Mouse (Mus musculus): ENCODE measurements around the gene Bap1.

Gene Bap1

DNA sequence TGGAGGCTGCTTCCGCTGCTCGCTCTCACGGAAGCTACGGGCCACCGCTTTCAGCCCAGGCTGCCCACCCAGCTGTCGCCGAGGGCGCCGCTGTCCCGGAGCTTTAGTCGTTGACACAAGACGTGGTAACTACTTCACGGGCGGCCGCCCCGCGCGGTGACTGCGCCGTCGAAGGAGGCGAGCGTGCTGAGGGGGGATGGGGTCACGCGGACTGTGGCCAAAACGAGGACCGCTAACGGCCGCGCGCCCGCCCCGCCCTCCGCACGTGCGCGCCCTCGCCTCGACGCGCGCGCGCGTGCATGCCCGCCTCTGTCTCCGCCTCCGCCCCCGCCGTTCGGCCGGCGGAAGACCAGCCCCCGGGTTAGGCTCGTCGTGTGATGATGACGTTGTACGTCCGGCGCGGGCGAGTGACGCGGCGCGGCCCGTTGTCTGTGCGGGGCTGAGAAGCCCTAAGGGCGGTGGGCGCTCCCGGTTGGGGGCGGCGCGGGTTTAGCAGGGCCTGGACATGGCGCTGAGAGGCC is at the start of gene Bap1, which contains the start of gene Phf7:
Gene Bap1 (plus strand): TSS at position 367 of the 521 bp plus-strand sequence.
Gene Phf7 (minus strand): TSS at position 234 of the 521 bp plus-strand sequence.
- peak; percentile 97 for DNase-seq

DNA sequence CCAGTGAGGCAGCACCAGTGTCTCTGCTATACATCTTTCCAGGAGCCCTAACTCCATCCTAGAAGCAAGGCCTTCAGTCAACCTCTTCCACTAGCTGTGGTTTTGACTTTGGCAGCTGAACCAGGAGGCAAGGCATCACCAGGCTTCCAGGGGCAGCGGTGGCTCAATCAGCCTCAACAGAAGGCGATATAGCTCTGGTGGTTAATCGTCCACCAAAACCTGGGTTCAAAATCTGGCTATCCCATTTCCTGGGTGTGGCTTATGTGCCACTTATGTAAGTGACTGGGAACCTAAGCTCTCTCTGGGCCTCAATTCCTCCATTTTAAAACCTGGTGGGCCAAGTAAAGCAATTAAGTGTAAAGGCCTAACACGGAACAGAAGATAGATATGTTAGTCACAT is 46.4 kb upstream of the Bap1 start:
- DNase-seq = no peak

DNA sequence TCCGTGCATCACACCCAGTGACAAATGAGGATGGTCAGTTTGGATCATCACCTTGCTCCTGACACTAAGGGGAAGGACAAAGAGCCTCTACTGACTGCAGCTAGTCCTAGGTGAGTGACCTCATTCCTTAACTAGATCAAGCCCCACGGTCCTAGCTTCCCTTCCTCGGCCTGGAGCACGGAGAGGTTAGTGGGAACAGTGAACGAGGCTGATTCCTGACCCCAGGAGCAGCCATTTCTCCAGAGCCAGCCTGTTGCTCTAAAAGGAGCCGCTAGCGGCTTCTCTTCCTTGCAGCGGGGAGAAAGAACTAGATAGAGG is 46.0 kb upstream of the Bap1 start:
- no peak for DNase-seq

DNA sequence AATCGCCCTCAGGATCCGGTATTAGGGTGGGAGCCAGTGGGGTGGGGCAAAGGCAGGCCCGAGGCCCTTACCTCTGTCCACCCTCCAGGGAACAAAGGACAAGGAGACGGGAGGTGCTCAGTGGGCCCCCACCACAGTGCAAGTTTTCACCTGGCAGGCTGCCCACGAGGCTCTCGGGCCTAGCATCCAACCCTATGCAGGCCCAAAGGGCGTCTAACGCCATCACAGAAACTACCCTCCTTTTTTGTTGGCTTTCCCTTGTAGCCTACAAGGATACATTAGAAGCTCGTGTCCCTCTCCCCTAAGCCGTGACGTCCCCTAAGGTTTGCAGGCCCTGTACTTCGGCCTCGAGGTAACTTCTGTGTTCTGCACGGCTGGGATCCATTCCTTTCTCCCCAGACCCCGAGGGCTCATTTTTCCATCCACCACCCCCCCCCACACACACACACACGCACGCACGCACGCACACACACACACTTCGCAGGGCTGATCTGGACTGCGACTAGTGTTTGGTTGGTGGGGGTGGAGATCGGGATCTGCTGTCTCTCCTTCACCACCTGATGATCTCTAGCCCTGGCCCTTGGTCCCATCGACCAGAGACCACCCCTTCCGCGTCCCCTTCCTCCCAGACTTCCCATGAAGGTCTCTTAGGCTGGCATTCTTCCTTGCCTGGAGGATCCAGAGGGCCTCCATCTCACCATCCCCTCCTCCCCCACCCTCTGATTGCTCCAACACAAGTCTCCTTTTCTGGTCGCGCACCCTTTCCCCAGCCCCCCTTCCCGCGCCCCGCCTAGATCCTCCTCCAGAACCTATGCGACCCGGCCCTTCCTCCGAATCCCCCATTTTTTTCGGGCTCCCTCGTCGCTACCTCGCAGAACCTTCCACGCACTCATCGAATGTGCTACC is 45.4 kb upstream of the Bap1 start:
- DNase-seq = peak; percentile 79

DNA sequence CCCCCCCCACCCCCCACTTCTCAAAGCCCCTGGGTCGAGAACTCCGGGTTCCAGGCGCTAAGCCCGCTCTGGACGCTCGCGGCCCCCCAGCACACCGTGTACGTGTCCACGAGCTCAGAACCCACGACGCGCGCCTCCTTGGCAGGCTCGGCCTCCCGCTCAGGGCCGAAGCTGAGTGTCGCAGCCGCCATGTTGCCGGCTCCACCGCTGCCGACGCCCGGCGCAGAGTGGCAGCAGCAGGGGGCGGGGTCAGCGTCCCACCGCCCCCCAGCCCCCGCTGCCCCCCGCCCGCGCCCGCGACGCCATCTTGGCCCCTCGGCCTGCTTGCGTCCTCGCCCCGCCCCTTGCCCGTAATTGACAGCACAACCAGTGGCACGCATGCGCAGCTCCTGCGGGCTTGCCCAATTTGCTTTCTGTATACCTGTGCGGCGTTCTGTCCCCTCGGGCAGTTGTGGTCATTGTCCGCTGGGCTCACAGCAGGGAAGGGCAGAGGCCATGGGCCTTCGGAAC is 44.7 kb upstream of the Bap1 start:
- DNase-seq = peak; percentile 99

DNA sequence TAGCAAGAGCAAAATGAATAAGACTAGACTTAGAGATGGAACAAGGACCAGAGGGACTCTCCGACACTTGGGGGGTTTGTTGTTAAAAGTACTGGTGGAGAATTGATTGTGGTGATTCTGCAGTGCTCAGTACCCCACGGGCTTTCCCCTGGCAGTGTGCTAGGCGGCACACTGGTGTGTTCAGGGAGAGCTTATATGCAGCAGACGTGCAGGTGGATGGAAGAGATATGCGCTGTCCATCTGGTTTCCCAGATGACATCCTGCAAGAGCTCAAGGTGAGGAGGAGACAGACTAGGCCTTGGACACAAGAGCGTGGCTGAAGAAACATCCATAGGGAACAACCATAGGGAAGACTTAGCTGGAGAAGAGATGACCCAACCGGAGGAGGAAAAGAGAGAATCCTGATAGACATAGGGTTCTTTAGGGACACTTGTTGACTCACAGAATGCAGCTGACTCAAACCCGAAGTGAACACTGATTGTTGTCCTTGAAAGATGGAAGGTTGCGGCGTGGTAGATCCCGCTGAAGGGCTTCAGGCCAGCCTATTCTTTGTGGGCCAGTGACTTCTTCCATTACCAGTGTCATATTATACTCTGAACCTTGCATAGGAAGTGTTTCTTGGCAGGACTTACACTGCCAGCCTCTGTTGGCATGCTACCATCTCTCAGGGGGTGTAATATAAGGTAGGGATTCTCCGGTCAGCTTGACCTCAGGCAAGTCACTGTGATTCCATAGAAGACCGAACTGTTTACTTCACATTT is 44.0 kb upstream of the Bap1 start:
- no peak for DNase-seq

DNA sequence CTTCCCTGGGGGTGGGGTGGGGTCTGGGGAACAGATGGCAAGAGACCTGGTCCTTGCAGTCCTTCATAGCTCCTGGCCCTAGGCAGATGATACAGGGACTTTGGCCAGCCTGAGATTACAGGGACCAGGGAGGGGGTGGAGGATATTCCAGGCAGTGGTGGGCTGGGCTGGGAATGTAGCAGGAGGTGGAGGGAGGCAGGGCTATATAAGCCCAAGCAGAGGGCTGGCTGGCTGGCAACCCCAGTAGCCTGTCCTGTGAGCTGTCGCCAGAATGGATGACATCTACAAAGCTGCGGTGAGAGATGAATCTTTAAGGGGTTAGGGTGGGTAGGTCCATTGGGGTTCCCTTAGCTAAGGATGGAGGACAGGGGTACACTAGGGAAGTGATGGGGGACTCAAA is 43.2 kb upstream of the Bap1 start, which contains the start of gene Tnnc1:
Gene Tnnc1 (plus strand): TSS at position 229 of the 400 bp plus-strand sequence.
- DNase-seq = no peak

DNA sequence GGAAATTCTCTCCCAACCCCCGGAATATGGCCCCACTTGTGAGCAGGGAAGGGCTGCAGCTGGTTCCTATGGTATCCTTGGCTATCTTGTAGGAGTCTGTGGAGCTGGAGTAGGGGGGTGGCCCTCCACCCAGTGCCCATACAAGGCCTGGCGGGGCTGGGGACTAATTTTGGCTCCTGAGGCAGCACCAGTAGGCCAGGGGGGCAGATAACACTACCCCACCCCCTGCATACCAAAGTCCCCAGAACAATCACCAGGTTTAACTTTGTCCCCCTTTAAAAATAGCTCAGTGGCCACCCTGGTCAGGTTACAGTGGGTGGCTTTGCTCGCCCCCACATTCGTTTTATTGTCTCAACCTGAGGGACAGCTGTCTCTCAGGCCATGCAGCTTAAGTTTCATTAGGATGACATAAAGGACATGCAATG is 42.1 kb upstream of the Bap1 start:
- no peak for DNase-seq

DNA sequence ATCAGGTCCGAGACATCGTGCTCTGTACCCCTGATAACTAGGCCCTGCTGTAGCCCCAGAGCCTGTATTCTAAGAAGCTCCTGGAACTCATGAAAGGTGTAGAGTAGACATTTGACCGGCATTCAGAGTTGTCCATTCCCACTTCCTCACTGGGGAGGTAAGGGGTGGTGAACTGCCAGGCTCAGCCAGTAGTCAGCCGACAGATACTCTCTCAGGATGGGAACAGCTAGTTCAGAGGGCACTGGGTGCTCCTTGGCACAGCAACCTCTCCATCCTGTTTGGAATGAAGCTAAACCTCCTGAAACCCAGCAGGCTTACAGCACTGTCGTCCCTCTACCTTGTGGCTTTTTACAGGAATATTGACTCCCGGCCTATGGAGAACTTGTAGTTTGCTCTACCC is 39.4 kb upstream of the Bap1 start:
- DNase-seq = no peak

DNA sequence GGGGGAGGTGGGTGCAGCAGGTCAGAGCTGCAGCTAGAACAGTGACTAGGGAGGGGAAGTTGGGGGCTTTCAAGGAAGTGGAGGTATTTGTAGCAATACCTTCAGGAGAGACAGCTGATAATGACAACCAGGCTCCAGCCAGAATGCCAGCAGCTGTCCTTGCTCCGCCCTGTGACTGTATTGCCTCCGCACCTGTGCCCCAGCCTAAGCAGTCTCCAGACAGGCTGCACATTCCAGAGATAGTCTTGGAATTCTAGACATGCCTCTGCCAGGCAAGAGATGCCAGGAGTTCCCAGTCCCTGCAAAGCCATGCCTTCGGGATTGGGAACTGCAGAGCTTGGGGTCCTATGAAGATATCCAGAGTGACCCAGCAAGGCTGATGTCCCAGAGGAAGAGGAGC is 38.8 kb upstream of the Bap1 start:
- DNase-seq = no peak

DNA sequence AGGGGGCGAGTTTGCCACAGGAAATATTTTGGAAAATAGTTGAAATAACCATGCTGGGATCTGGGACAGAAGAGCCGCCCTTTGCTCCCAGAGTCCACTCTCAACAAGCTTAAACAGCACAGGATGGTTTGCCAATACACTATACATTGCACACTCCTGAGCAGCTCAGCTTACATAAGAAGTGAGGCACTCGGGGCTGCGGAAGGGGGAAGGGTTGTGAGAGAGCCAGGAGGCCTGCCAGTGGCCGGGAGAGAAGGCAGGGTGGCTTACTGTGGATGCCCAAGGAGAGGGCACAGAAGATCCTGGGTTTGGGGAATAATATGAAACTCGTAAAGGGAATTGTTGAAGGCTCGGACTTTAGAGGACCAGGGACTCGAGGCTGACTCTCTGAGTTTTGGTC is 37.4 kb upstream of the Bap1 start:
- DNase-seq = no peak

DNA sequence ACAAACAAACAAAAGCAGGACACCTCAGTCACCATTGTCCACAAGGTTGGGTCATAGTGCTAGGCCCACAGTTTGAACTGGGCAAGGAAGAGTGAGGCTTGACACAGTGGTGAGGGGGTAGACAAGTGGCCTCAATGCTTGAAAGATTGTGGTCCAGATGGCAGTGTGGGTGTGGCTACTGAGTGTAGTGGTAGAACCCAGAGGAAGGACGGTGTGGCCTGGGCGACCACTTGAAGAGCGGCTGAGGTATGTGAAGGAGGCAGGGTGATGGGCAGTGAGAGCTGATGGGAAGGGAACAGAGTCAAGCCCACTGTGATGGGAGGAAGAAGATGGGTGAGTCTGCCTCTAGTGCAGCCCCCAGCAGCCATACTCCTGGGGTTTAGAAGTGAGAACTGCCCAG is 36.6 kb upstream of the Bap1 start:
- DNase-seq = no peak

DNA sequence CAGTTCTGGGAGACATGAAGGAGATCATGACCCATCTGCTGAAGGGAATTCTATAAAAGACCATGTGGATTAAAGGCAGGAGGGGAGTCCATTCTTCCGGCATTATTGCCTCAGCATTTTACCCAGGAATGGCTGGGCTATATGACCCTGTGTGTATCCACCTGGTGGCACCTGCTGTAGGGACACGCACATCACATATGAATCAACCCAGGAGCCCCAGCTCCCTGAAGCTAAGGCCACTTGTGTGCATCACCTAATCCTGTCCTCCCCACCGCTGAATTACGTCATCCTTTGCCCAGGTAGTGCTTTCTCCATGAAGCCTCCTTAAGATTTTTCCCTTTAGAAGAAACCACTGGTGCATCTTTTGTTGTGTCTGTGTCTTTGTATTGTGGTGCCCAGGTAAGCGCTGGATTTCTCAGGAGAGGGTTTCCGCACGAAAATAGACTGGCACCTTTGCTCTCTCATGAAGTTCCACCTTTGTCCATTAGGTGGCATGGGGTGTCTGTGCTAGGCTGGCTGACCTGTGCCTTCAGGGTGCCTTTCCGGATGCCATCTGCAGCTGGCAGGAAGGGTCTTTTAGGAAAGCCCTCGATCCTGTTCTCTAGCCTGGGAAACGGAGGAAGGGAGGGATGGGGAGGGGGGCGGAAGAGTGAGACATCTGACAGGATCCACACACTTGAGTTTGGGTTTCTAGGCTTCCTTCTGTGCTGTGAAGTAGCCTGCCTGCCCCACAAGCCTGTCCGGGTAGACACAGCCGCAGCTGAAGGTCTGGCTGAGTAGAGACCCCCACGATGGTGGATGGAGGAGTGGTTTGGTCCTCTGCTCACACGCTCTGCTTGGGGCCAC is 35.9 kb upstream of the Bap1 start:
- peak; percentile 82 for DNase-seq

DNA sequence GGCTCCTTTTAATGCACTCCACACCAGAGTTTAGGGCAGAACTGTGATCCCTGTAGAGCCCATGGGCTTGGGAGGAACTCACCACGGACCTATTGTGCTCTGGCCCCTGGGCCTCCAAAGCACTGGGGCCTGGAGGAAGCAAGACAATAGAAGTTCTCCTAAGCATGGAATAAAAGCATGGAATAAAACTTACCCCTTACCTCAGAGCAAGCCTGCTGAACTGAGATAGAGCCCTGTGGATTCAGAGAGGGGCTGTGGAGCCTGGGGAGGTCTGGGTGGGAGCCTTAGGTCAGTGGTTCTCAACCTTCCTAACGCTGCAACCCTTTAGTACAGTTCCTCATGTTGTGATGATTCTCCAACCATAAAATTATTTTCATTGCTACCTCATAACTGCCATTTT is 34.4 kb upstream of the Bap1 start, which contains the start of gene Nisch:
Gene Nisch (minus strand): TSS at position 101 of the 400 bp plus-strand sequence.
- no peak for DNase-seq

DNA sequence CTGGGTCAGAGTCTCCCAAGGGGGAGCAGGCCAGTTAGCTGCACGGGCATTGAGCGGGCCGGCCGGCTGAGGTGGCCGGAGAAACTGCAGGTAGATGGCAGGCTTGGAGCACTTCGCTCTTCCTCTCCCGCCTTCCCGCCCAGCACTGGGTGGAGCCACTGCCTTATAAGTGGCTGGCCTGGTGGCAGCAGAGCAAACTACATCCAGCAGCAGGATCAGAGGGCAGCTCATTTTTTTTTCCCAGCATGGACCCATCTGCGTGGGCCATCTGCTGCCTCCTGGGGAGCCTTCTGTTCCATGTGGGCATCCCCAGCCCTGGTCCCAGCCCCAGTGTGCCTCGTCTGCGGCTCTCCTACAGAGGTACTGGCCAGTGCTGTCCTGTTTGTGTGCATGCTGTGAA is 33.6 kb upstream of the Bap1 start, which contains the start of gene Sema3g:
Gene Sema3g (plus strand): TSS at position 195 of the 400 bp plus-strand sequence.
- DNase-seq = peak; percentile 87

DNA sequence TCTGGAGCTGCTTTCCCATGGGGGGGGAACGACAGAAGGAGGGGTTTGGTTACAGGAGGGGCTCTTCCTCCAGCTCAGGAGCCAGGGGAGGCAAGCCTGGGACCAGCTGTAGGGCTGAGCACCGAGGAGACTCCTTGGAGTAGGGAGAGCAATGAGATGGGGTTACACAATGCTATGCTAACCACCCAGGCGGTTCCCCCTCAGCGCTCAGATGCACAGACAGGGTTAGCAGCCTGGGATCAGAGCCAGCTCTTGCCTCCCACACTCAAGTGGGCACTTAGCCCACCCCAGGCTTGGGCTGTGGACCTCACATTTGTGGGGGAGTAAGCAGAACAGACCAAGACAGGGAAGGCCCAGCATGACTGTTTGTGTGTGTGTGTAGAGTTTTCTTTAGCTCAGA is 24.3 kb upstream of the Bap1 start:
- DNase-seq = peak; percentile 67

DNA sequence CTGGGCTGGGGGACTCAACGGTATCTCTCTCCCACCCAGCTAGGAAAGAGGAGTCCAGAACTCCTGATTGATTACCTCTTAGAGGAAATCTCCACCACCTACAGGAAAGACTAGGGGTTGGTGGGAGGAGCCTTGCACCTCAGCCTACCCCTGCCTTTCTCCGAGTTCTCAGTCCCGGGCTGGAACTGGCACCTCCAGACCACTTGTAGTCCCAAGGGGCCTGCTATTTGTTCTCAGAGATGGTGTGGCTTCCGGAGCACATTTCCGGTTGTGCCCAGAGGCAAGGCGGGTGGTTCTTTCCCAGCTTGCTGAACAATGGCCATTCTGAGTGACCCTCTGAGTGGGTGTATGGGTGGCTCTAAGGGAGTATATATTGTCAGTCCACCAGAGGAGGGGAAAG is 23.0 kb upstream of the Bap1 start:
- DNase-seq = no peak

DNA sequence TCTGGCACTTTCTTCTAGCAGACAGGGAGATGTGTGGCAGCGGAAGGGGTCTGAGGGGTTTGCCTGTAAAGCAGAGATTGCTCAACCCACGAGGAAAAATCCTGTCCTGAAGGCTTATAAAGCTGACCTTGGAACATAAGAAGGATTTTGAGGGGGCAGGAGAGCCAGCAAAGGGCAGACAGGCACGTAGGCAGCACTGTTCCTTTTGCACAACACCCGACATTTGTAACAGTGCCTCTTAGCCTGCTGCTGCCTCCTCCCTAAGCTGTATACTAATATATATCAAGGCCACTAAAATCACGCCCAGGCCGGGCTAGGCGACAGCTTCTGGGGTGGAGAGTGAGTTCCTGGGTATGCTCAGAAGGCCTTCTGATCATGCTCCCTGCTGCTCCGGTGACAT is 20.8 kb upstream of the Bap1 start:
- no peak for DNase-seq

DNA sequence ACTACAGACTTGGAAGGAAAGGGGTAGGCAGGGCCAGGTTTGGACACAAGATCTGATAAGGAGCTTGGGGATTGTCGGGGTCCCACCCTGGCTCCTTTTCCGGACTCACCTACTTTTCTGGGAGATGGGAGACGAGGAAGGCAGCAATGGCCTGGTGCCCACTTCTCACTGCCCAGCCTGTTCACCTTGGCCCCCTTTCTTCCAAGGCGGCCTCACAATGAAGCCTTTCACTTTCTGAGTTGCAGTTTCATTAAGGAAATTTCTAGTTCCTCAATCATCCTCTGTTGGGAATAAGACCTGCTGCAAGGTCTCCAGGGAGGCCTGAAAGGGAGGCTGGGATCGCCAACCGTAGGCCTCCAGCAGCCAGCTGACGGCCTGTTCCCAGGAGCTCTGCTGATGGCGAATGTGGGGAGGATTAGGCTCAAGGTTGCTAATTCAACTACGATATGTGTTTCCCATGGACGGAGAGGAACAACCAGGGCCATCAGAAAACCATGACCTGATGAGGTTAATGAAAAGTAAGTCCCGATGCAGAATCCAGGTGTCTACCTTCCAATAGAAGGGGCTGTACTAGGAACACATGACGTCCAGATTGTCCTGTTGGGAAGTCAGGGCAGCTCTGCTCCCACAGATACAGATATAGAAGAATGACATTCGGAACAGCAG is 18.7 kb upstream of the Bap1 start:
- DNase-seq = no peak

DNA sequence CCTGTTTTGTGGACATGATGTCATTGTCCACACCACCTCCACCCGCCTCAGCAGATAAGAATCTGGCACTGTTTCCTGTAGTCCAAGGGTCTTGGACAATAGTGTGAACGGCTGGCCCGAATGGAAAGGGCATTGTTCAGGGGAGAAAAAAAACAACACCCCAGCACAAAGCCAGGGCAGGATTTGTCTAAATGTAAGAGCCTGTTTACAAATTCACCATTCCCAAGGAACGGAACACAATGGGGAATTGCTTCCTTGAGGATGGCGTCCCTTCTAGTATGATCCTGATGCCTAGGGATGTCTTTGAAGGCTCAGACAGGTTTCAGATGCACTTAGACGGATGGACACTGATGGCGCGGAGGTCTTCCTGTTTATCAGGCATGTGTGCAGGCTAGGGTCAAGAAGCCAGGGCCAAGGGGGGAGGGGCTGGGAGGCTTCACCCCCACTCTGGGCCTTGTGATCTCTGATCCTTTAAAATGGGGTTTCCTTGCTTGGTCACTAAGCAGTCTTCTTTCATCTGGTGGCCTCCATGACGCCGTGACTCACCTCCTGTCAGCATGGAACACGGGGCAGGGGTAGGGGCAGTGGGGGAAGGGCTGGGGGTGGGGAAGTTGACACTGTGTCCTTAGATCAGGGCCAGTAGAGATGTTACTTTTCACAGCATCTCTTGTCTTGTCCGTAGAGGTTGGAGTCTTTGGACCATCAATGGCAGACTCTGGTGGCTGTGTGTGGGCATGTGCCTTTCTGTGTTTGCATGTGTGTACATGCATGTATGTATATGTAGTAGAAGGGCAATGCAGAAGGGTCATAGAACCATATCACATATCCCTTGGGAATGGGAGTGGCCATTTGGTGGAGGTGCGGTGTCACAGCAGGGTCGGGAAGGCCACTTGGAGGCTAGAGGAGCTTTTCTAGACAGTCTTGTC is 17.9 kb upstream of the Bap1 start:
- peak; percentile 51 for DNase-seq
